Mouse (Mus musculus) 3134 (cell line): ENCODE measurements around the gene Gprc6a.

Experiments
- DNase-seq: peaks from one replicate; pipeline ENCODE4 v3.0.0-alpha.2; 2011; ENCODE audit warnings: low spot score; ENCODE audit not compliant: insufficient read length; ENCODE audit errors: extremely low read depth

Gprc6a gene

DNA sequence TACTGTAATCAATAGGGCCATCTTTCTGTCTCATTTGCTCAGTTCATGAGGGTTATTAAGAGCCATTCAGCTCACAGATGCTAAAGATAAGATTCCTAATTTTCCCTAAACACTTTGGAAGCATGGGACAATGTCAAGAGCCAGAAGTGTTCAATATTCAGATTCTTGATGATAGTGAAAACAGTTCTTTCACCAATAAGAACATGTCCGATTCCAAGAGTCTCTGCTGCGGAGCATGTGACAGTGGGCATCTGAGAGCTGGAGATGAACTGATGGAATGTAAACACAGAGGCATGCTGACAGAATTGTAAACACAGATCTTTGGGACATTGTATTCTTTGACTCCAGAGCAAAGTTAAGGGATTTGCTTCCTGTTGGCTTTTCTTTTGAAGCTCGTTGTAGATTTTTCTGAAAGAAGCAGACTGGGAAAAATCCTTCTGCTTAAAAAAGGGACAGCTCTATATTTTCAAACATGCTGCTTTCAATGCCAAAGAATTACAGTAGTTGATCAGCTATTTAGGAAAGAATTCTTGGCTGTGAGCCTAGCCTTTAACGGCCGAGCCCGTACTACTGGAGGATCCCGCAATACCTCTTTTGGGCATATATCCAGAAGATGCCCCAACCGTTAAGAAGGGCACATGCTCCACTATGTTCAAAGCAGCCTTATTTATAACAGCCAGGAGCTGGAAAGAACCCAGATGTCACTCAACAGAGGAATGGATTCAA, at the start of gene Gprc6a:
Gprc6a (minus strand) TSS at position 51 of the 726 bp plus-strand sequence.
- DNase-seq: no peak

DNA sequence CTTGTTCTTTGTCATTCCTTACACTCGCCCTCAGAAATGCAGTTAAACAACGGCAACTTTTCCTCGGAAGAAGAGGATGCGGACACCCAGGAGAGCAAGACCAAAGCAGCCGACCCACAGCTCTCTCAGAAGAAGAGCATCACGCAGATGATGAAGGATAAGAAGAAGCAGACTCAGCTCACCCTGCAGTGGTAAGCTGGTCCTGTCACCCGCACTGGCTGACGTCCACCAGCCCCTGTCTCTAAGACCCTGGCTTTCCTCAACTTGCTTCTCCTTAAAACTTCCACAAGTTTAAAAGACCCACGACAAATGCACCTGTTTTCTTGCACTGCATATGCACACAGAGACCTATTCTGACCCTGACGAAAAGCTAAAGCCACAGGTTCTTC, 47.0 kb upstream of the Gprc6a start:
- DNase-seq: no peak

DNA sequence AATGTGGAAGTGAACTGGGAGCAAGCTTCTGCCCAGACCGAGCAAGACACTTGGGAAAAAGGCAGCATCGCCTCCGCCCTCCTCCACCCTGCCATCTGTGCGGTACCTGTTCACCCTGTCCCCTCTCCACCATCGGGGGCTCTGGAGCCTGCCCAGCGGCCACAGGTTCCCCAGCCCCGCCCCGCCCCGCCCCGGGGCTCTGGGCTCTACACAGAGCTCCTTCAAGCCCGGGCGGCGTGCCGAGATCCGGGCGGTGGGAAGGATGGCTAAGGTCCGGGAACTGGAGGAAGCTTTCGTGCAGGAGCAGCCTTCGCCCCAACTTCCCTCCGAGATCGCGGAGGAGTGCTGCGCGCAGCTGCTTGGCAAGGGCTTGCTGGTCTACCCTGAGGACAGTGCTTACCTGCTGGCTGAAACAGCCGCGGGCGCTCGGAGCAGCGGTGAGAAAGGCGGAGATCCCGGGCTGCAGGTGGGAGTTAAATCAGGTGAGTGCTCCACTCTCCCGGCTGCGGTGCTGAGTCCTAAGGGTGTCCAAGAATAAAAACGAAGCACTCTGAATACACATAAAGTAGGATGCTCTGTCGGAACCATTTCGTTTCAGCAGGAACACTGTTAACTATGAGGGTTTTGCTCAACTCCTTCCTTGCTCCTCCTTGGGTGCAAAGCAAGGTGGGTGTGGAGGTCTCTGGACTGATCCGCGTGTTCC, 46.4 kb upstream of the Gprc6a start, which contains the start of gene Rfx6:
Rfx6 (plus strand) TSS at position 209 of the 703 bp plus-strand sequence.
- DNase-seq: peak; percentile 4

GRCm38 (mm10) chr10:51672082-51672779, 41.0 kb upstream of the Gprc6a start:
- DNase-seq: no peak

- DNase-seq: no peak
Observed at GRCm38 (mm10) chr10:51671583-51671982, 40.3 kb upstream of the Gprc6a start.

- no peak for DNase-seq
Observed at GRCm38 (mm10) chr10:51669334-51669733, 38.1 kb upstream of the Gprc6a start.

DNA sequence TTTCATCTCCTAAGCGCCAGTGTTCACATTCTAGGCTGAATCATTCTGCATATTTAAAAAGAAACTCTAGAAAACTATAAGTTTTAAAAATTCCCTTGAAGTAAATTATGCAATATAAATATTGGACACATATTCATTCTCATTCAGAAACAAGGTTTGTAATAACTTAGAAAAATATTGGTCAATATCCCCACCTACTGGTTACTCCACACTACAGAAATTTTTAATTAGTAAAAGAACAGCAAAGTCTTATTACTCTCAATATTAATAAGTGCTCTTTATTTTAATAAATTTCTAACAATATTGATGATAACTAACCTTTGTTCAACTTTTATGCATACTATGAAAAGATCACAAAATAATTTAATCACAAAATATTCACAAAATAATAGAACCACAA, 26.1 kb upstream of the Gprc6a start:
- no peak for DNase-seq

- no peak for DNase-seq
Observed at GRCm38 (mm10) chr10:51649506-51650221, 18.4 kb upstream of the Gprc6a start.

GRCm38 (mm10) chr10:51621193-51621592, 10.1 kb downstream of the Gprc6a start:
- no peak for DNase-seq

DNA sequence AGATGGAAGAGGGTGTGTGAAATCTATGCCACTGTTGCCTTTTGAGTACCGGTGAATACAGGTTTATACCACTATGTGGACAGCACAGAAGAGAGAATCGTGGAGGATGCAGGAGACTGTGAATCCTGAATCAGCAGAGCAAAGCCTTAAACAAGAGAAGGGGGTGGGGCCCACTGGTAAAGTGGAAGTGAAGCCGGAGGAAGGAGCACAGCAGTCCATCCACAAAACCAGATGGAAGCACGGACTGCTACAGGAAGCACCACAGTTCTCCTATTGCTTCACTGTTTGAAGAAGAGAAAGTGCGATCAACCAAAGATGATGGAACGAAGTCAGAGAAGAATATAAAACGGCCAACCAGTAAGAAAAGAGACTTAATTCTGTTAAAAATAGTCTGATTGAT, 11.1 kb downstream of the Gprc6a start:
- no peak for DNase-seq

DNA sequence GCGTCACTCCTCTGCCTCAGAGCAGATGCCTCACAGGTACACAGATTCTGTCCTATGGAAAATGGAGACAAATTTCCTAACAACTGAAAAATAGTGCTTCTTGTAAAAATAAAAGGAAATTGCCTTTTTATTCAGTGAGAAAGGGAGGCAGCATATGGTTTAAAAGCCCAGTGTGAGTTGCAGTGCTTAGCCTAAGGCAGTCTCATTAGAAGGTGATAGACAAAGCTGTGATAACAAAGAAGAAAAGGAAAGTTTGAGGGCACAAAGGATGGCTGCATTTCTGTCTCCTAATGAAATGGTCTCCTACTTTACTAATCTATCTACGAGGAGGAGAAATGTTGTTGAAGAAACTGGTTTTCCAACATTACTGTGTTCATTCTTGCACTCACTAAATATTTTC, 12.7 kb downstream of the Gprc6a start:
- no peak for DNase-seq

GRCm38 (mm10) chr10:51614826-51615590, 16.3 kb downstream of the Gprc6a start:
- DNase-seq: no peak

DNA sequence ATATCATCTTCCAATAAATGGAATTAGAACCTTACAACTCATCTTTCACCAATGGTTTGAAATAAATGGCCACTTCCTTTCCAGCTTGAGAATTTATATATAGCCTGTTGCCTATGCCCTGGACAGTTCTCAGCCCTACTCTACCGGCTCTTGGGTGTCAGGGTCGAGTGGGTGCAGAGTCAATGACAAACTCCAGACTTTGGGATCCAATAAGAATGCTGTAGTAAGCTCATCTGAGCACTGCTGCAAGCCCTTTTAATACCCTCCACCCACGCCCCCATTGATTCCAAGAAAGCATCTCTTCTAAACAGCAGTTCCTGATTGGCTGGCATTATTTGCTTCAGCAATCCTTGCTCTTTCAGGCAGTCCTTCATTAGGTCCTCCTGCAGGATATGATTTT, 17.8 kb downstream of the Gprc6a start:
- no peak for DNase-seq

- DNase-seq: no peak
Observed at GRCm38 (mm10) chr10:51611969-51612682, 19.1 kb downstream of the Gprc6a start.

GRCm38 (mm10) chr10:51609741-51610425, 21.4 kb downstream of the Gprc6a start:
- DNase-seq: no peak

DNA sequence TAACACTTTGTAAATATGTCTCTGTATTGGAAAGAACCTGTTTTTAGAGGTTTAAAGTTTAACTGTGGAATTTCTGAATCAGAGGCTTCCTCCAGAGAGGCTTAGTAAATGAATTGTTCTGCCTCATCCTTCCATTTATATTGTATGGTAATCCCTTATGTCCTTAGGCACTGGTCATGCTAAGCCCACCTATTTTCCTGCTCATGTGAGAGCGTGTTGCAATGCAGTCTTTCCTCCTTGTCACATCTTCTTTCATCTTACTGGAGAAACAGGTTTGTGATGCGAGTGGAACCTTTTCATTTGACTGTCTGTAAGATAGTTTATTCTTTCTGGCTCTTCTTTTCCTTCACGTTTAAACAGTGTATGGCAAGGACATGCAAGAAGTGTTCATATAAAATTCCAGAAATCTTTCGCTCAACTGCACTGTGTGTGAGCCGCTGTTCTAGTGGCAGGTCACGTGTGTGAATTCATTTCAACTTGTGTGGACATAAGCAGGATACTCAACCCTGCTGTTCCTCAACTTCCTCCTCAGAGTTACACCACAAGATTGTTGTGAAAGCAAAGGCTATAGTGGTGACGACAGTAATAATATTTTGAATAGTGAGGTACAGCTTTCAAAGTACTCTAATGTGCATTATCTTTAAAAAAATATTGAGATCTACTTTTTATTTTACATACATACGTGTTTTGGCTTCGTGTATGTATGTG, 34.2 kb downstream of the Gprc6a start:
- no peak for DNase-seq

- peak; percentile 6 for DNase-seq
Observed at GRCm38 (mm10) chr10:51595001-51595931, 36.0 kb downstream of the Gprc6a start.
